In the genomic region with DNA sequence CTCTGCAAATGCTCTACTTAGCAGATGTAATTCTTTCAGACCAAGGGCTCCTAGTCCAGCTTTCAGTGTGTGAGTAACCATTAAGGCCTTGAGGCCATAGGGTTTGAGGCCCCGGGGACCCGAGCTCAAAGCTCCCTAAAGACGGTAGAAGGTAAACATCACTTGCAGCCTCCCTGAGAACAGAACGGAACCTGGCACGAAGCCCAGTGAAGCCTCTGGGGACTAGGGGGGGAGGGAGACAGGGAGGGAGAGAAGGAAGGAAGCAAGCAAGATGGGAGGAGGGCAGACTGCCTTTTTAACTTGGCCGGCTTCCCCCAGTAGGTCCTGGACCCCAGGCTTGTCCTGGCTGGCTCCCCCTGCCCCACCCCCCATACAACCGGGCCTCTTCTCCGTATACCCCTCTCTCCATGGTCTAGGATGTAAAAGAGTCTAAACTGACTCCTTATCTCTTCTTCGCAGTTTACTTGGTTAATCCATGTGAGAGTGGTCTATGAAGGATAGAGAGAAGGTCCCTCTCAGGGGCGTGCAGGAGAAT, we compare ENCODE assay signal across 8 mouse cellular contexts. TPM values are rescaled to one million over a fixed set of nuclear protein-coding genes. Genes with fewer than 3 reads are reported as not detected.
DNase-seq lines count a peak whose midpoint lies in the region.

No protein-coding gene starts in this region.

- H3K9me3 ChIP-seq in hindbrain, embryonic 10.5 days, result no peaks in the 10 kb centered on the region

- peak; percentile 83 for DNase-seq in MEL-GATA-1-ER (ENCODE audit: extremely low read depth, low read depth)
- DNase-seq in cerebellum, adult 11 months, result peak; percentile 79
- DNase-seq in forelimb bud, embryonic 11.5 days (ENCODE audit: low read depth, low spot score), result peak; percentile 51
- peak; percentile 46 for DNase-seq in hindbrain, embryonic 10.5 days (ENCODE audit: low spot score)
- peak; percentile 64 to 70 for DNase-seq in layer of hippocampus, postnatal 14 days (ENCODE audit: low spot score in 2 of 2)
- DNase-seq in lung, postnatal 25 days (ENCODE audit: low spot score), result peak; percentile 79
- DNase-seq in right cerebral cortex, adult 18-20 months, result peak; percentile 83
- DNase-seq in urinary bladder, postnatal 25 days (ENCODE audit: low spot score), result peak; percentile 75

- peak overlapping the region; percentile 74 for H3K4me3 ChIP-seq in hindbrain, embryonic 10.5 days

- H3K36me3 ChIP-seq in hindbrain, embryonic 10.5 days, result peaks cover 21% of the 10 kb centered on the region

- peak overlapping the region; percentile 90 for H3K27ac ChIP-seq in hindbrain, embryonic 10.5 days

- WGBS in hindbrain, embryonic 10.5 days, result 9% methylated on average over 10 of the region's 10 CpGs

- no peaks in the 10 kb centered on the region for H3K27me3 ChIP-seq in hindbrain, embryonic 10.5 days (ENCODE audit: insufficient read depth, poor library complexity, severe bottlenecking)

- peaks cover 22% of the 10 kb centered on the region for H3K4me1 ChIP-seq in hindbrain, embryonic 10.5 days (replicated peaks)

RNA-seq across cellular contexts. Expression of a gene that starts 0.8 kb away (rescaled TPM):
- 15.4 and 18.5 TPM in 2 replicates for polyA plus RNA-seq in hindbrain, embryonic 10.5 days (2016; fragmentation: Nextera tagmentation; extraction: Ambion mirVana)
- 10 to 100 TPM; 24.0 to 26.8 TPM for total RNA-seq in layer of hippocampus, postnatal 14 days (2021)

RNA-seq across cellular contexts. Expression of a gene that starts 16.1 kb away (rescaled TPM):
- not detected in 2 replicates for polyA plus RNA-seq in hindbrain, embryonic 10.5 days (2016; fragmentation: Nextera tagmentation; extraction: Ambion mirVana)
- 1 to 10 TPM; 1.5 to 2.2 TPM for total RNA-seq in layer of hippocampus, postnatal 14 days (2021)

RNA-seq across cellular contexts. Expression of a gene that starts 19.0 kb away (rescaled TPM):
- 69.5 and 94.1 TPM in 2 replicates for polyA plus RNA-seq in hindbrain, embryonic 10.5 days (2016; fragmentation: Nextera tagmentation; extraction: Ambion mirVana)
- total RNA-seq in layer of hippocampus, postnatal 14 days (2021), result 10 to 100 TPM; 66.9 to 72.3 TPM

RNA-seq across cellular contexts. Expression of a gene that starts 19.4 kb away (rescaled TPM):
- 0.82 TPM in 1 of 2 replicates, not detected in the other for polyA plus RNA-seq in hindbrain, embryonic 10.5 days (2016; fragmentation: Nextera tagmentation; extraction: Ambion mirVana)
- 1 to 10 TPM in 1 of 2 experiments, under 1 TPM in 1; 0.98 to 1.1 TPM for total RNA-seq in layer of hippocampus, postnatal 14 days (2021)

RNA-seq across cellular contexts. Expression of a gene that starts 30.6 kb away (rescaled TPM):
- polyA plus RNA-seq in hindbrain, embryonic 10.5 days (2016; fragmentation: Nextera tagmentation; extraction: Ambion mirVana), result 1.1 and 1.6 TPM in 2 replicates
- total RNA-seq in layer of hippocampus, postnatal 14 days (2021), result 100 to 1,000 TPM; 544 to 545 TPM

Comparison
In these comparisons a context has a peak if more than half of its experiments do, and no peak if none do; other contexts are left out.
1. Peak in every context shown above with its lines: DNase-seq, H3K4me3 ChIP-seq and H3K27ac ChIP-seq.